Mouse (Mus musculus): ENCODE measurements around the gene Ebf1. TPM values are rescaled to one million over a fixed set of nuclear protein-coding genes. Genes with fewer than 3 reads are reported as not detected.

Ebf1 gene
- total and polyA plus RNA-seq, 2 experiments from 2014 or later, result 8.1 to 10.4 TPM

DNA sequence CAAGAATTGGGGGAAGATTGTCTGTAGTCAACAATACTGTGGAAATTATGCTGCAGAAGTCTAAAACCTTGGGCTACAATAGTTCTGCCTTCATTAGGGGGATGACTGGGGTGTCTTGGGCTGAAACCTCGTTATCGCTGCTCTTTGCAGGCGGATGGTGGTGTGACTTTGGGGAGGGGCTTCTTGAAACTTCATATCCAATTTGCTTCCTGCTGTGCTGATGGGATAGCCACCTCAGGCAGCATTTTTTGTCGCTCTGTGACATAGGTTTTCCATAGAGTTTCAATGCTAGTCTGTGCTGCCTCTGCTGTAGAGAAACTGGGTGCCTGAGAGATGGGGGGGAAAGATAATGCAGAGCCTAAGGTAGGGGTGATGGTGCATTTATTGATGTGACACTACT lies 198.9 kb downstream of the Ebf1 start:
- Histone ChIP-seq H3K27ac (ENCODE audit: low read depth) (no peak overlapping the region), H3K4me3 (ENCODE audit: low read depth, low read length) (no peak overlapping the region), H3K4me2 (ENCODE audit: low read depth, low read length) (no peak overlapping the region), H3K9ac (replicated peaks; ENCODE audit: low read depth, low read length) (no peak overlapping the region), H3K4me1 (ENCODE audit: control insufficient read depth, insufficient read depth) (no peaks in the 10 kb centered on the region), H3K27me3 (ENCODE audit: control insufficient read depth, insufficient read depth, low read length) (no peaks in the 10 kb centered on the region), H3K36me3 (replicated peaks; ENCODE audit: control insufficient read depth, insufficient read depth, low read length) (no peaks in the 10 kb centered on the region), H3K9me3 (replicated peaks; ENCODE audit: control insufficient read depth, low read length) (no peaks in the 10 kb centered on the region)
- WGBS, result 68% methylated on average over 4 of the region's 4 CpGs
- ATAC-seq (ENCODE audit: insufficient read depth, low read depth), result no peak
- no peak for DNase-seq (ENCODE audit: low spot score)
- TF ChIP-seq CTCF (IDR thresholded peaks at IDR 0.05; ENCODE audit: low read depth), result no peak
- TF ChIP-seq EP300 (IDR thresholded peaks at IDR 0.05; ENCODE audit: low read depth), result no peak

DNA sequence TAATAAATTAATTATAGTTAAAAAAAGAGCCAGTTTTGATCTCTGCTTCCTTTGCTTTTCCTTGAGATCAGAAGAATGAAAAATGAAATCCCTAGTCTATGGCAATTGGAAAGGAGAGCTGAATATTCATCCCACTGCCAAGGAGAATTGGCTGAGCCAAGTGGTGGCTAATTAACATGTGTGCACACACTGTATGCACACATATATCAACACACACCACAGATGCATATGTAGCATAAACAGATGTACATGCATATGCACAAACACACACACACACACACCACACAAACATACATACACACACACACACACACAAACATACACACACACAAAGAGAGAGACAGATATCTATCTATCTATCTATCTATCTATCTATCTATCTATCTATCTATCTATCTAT lies 205.2 kb downstream of the Ebf1 start:
- no peaks in the 10 kb centered on the region for H3K27me3 ChIP-seq (ENCODE audit: control insufficient read depth, insufficient read depth, low read length)
- TF ChIP-seq EP300 (IDR thresholded peaks at IDR 0.05; ENCODE audit: low read depth), result no peak
- no peak for TF ChIP-seq CTCF (IDR thresholded peaks at IDR 0.05; ENCODE audit: low read depth)

DNA sequence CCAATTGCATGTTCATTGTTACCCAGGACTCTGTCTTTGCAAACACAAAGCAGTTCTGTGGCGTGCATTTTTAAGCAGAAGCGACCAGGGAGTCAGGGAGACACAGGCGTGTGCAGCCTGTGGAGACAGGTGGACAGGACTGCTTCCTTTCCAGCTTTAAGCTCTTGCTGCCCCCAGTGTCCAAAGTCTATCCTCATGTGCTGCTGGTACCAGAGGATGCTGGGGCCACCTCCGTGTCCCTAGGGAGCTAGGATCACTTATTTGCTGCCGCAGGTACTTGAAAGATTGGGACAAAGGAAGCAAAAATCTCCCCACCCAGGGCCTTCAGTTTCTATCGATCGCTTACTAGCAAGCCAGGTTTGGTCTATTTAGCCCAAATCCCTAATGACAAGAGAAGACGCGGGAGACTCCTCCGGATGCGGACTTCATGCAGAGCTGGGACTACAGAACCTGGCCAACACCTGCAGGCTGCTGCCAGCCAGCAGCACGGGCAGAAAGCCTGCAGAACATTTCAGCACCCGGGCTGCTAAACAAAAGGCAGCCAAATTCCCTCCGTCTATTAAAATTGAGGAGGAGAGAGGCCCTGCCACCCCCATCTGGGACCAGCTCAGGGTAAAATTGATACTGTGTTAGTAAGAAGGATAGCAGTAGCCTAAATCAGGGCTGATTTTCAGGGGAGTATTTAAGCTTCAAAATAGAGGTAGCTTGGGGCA lies 215.3 kb downstream of the Ebf1 start:
- ATAC-seq (ENCODE audit: insufficient read depth, low read depth), result no peak
- H3K9ac ChIP-seq (replicated peaks; ENCODE audit: low read depth, low read length), result no peak overlapping the region
- H3K4me3 ChIP-seq (ENCODE audit: low read depth, low read length), result no peak overlapping the region
- WGBS, result 42% methylated on average over 14 of the region's 14 CpGs
- DNase-seq (ENCODE audit: low spot score), result no peak
- H3K27ac ChIP-seq (ENCODE audit: low read depth), result no peak overlapping the region
- H3K4me2 ChIP-seq (ENCODE audit: low read depth, low read length), result no peak overlapping the region
- no peaks in the 10 kb centered on the region for H3K4me1 ChIP-seq (ENCODE audit: control insufficient read depth, insufficient read depth)
- no peaks in the 10 kb centered on the region for H3K27me3 ChIP-seq (ENCODE audit: control insufficient read depth, insufficient read depth, low read length)
- no peaks in the 10 kb centered on the region for H3K9me3 ChIP-seq (replicated peaks; ENCODE audit: control insufficient read depth, low read length)
- no peaks in the 10 kb centered on the region for H3K36me3 ChIP-seq (replicated peaks; ENCODE audit: control insufficient read depth, insufficient read depth, low read length)
- no peak for TF ChIP-seq EP300 (IDR thresholded peaks at IDR 0.05; ENCODE audit: low read depth)
- TF ChIP-seq CTCF (IDR thresholded peaks at IDR 0.05; ENCODE audit: low read depth), result no peak

More for the DNA sequence above, 205.2 kb downstream of the Ebf1 start:
- ATAC-seq (ENCODE audit: insufficient read depth, low read depth), result no peak
- Histone ChIP-seq H3K27ac (ENCODE audit: low read depth) (no peak overlapping the region), H3K36me3 (replicated peaks; ENCODE audit: control insufficient read depth, insufficient read depth, low read length) (no peaks in the 10 kb centered on the region), H3K4me1 (ENCODE audit: control insufficient read depth, insufficient read depth) (no peaks in the 10 kb centered on the region), H3K4me3 (ENCODE audit: low read depth, low read length) (no peak overlapping the region), H3K4me2 (ENCODE audit: low read depth, low read length) (no peak overlapping the region), H3K9me3 (replicated peaks; ENCODE audit: control insufficient read depth, low read length) (no peaks in the 10 kb centered on the region), H3K9ac (replicated peaks; ENCODE audit: low read depth, low read length) (no peak overlapping the region)
- no peak for DNase-seq (ENCODE audit: low spot score)

DNA sequence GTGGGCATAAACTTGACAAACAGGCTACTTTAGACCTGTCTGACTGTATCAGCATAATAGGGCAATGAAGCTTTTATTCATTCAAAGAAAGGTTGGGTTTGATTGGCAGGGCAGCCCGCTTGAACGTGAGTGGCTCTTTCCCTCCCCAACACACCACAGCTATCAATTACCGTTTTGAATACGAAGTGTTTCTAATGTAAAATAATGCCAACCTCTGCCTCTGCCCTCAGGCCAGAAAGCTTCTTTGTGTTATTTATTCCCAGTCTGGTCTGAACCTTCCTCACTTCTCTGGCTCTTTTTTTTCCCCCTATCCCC lies 215.8 kb downstream of the Ebf1 start:
- no peaks in the 10 kb centered on the region for H3K4me1 ChIP-seq (ENCODE audit: control insufficient read depth, insufficient read depth)
- TF ChIP-seq CTCF (IDR thresholded peaks at IDR 0.05; ENCODE audit: low read depth) (no peak), EP300 (IDR thresholded peaks at IDR 0.05; ENCODE audit: low read depth) (no peak)
- H3K27me3 ChIP-seq (ENCODE audit: control insufficient read depth, insufficient read depth, low read length), result no peaks in the 10 kb centered on the region
- H3K4me2 ChIP-seq (ENCODE audit: low read depth, low read length), result no peak overlapping the region
- no peak overlapping the region for H3K9ac ChIP-seq (replicated peaks; ENCODE audit: low read depth, low read length)
- no peak for ATAC-seq (ENCODE audit: insufficient read depth, low read depth)
- no peak overlapping the region for H3K4me3 ChIP-seq (ENCODE audit: low read depth, low read length)
- no peak overlapping the region for H3K27ac ChIP-seq (ENCODE audit: low read depth)
- no peaks in the 10 kb centered on the region for H3K36me3 ChIP-seq (replicated peaks; ENCODE audit: control insufficient read depth, insufficient read depth, low read length)
- H3K9me3 ChIP-seq (replicated peaks; ENCODE audit: control insufficient read depth, low read length), result no peaks in the 10 kb centered on the region
- no peak for DNase-seq (ENCODE audit: low spot score)
- 36% methylated on average over 4 of the region's 4 CpGs for WGBS

DNA sequence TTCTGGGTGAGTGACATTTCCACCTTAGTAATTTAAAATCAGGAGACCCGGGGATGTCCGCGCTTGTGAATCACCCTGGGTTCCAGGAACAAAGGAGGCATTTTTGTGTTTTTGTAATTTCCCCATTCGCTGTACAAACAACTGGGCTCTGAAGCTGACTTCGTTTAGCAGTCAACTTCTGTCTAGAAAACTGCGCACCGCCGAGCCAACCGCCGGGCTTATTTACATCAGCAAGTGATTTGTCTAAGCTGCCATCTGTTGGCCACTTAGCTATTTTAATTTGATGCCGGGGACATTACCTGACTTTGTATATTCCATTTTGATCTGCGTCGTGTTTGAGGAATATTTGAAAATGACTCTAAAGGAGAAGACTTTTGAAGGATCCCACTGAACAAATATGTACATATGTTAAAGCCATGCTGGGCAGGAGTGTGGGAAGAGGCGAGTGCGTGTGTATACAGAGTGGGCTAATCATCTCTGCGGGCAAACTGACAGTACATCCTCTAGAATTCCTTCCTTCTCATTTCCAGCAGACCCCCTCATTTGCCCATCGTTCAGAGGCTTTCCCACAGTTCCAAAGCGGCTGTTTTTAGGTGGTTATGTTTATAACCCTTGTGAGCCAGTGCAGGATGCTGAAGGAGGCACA lies 216.4 kb downstream of the Ebf1 start:
- H3K36me3 ChIP-seq (replicated peaks; ENCODE audit: control insufficient read depth, insufficient read depth, low read length), result no peaks in the 10 kb centered on the region
- 63% methylated on average over 18 of the region's 18 CpGs for WGBS
- no peak for TF ChIP-seq EP300 (IDR thresholded peaks at IDR 0.05; ENCODE audit: low read depth)
- H3K9me3 ChIP-seq (replicated peaks; ENCODE audit: control insufficient read depth, low read length), result no peaks in the 10 kb centered on the region
- H3K4me2 ChIP-seq (ENCODE audit: low read depth, low read length), result no peak overlapping the region
- no peak overlapping the region for H3K4me3 ChIP-seq (ENCODE audit: low read depth, low read length)
- ATAC-seq (ENCODE audit: insufficient read depth, low read depth) (no peak), DNase-seq (ENCODE audit: low spot score) (no peak)
- no peaks in the 10 kb centered on the region for H3K4me1 ChIP-seq (ENCODE audit: control insufficient read depth, insufficient read depth)
- H3K27ac ChIP-seq (ENCODE audit: low read depth), result no peak overlapping the region
- no peaks in the 10 kb centered on the region for H3K27me3 ChIP-seq (ENCODE audit: control insufficient read depth, insufficient read depth, low read length)
- H3K9ac ChIP-seq (replicated peaks; ENCODE audit: low read depth, low read length), result no peak overlapping the region

DNA sequence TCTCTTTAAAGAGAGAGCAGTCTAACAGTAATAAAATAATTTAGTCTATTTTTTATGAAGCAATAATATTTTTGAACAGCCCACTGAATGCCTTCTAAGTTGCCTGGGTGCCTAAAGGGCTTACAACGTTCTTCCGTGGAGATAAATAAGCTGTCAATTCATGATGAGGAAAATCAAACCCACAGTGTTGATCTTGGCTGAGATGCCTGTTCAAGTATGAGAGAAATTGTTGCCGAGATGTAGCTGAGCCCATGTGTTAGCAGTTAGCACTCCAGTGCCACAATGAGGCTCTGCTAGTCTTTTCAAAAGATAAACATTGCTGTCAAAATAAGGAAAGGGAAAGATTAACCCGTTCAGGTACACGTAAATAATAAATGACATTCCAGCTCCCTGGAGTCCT lies 218.0 kb downstream of the Ebf1 start:
- H3K36me3 ChIP-seq (replicated peaks; ENCODE audit: control insufficient read depth, insufficient read depth, low read length), result no peaks in the 10 kb centered on the region
- no peak overlapping the region for H3K4me3 ChIP-seq (ENCODE audit: low read depth, low read length)
- no peak overlapping the region for H3K4me2 ChIP-seq (ENCODE audit: low read depth, low read length)
- 44% methylated on average over 5 of the region's 5 CpGs for WGBS
- no peak for DNase-seq (ENCODE audit: low spot score)
- no peaks in the 10 kb centered on the region for H3K9me3 ChIP-seq (replicated peaks; ENCODE audit: control insufficient read depth, low read length)
- H3K27ac ChIP-seq (ENCODE audit: low read depth), result no peak overlapping the region
- TF ChIP-seq CTCF (IDR thresholded peaks at IDR 0.05; ENCODE audit: low read depth) (no peak), EP300 (IDR thresholded peaks at IDR 0.05; ENCODE audit: low read depth) (no peak)
- no peak overlapping the region for H3K9ac ChIP-seq (replicated peaks; ENCODE audit: low read depth, low read length)
- no peak for ATAC-seq (ENCODE audit: insufficient read depth, low read depth)
- H3K4me1 ChIP-seq (ENCODE audit: control insufficient read depth, insufficient read depth), result no peaks in the 10 kb centered on the region
- no peaks in the 10 kb centered on the region for H3K27me3 ChIP-seq (ENCODE audit: control insufficient read depth, insufficient read depth, low read length)
